Mouse (Mus musculus) spleen, adult 2 months (tissue): Measurements from ENCODE around the gene Eef1a1.

ENCODE experiments used
- CTCF ChIP-seq: fragments of 200-500 bp; IDR thresholded peaks from 2 replicates; pipeline ENCODE4 v1.5.1; 2011; ENCODE audit warnings: mild to moderate bottlenecking, inconsistent platforms; ENCODE audit not compliant: insufficient read depth, insufficient read length, insufficient replicate concordance; ENCODE audit errors: extremely low read depth
- POLR2A ChIP-seq: fragments of 200-500 bp; IDR thresholded peaks from 2 replicates; pipeline ENCODE4 v1.6.1; 2011; ENCODE audit warnings: low read depth, low read length, inconsistent platforms

DNA sequence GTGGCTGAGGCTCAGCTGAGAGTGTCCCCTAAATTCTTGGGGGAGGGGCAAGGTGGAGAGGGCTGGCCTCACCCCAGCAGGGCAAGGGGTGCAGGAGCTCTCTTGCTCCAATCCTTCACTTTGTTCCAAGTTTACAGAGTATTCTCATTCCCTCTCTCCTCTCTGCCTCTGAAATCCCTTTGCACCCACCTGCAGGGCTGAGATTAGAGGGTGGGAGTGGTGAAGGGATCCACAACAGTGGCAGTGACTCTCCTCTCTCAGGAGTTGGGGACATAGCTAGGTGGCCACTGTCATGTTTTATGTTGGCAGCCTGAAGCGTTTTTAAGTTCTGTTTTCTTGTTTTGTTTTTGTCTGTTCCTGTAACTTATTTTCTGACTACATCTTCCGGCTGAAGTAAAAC lies 59.4 kb downstream of the Eef1a1 start:
- TF ChIP-seq CTCF (no peak), POLR2A (no peak)
